Mouse (Mus musculus): ENCODE results near the gene Marveld2. TPM values are rescaled to one million over a fixed set of nuclear protein-coding genes. Genes with fewer than 3 reads are reported as not detected.

The Marveld2 gene
- polyA plus RNA-seq, 1 experiment from 2014 or later = 2.6 TPM

DNA sequence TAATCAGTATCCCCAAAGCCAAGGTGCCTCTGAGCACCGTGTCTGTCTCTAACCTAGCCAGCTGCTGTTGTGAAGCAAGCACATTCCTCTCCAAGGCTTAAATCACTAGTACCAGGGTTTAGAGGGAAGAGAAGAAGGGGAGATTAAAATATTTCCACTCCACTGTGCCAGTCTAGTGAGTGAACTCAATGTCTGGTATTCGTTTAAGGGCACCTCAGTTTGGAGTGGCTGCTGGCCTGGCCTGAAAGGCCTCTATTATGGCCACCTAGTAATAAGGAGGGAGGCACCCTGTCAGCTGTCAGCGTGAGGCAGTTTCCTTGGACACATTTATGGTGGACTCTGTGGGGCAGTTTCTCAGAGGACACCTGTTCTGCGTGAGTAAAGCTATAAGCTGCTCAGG, 59.8 kb downstream of the Marveld2 start:
- peaks cover 19% of the 10 kb centered on the region for H3K27me3 ChIP-seq (ENCODE audit: control insufficient read depth, insufficient read depth, low read length)
- H3K4me2 ChIP-seq (ENCODE audit: low read depth) = no peak overlapping the region
- peaks cover 6% of the 10 kb centered on the region; the same call in 1 of the 2 replicates for H3K4me1 ChIP-seq (ENCODE audit: control insufficient read depth, insufficient read depth, low read length)
- H3K36me3 ChIP-seq (ENCODE audit: control insufficient read depth, insufficient read depth, low read length) = no peaks in the 10 kb centered on the region
- H3K9me3 ChIP-seq (ENCODE audit: control insufficient read depth, low read length) = no peaks in the 10 kb centered on the region
- DNase-seq (ENCODE audit: low spot score) = no peak
- no peak for ATAC-seq (ENCODE audit: insufficient read depth, low FRiP score, low TSS enrichment)
- H3K4me3 ChIP-seq (ENCODE audit: low read depth, low read length) = no peak overlapping the region
- whole genome bisulfite sequencing = 47% methylated on average over 4 of the region's 4 CpGs
- no peak overlapping the region for H3K27ac ChIP-seq (ENCODE audit: low read depth, low read length)
- H3K9ac ChIP-seq (ENCODE audit: low read length) = no peak overlapping the region

DNA sequence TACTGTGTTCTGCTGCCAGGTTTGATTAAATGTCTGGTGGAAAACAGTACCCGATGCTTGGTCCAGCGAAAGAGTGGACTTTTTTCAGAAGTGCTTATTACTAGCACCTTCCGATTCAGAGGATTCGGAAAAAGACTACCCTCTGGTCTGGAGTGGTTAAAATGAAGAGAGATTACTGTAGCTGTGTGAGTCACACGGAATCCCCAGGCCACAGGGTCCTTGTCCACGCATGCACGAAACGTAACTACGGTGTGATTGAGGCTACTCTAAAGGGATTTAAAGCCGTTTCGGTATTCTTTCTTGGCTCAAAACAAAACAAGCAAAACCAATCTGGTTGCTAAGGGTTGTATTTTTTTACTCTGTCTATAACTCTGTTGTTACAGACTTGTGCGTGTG, 63.7 kb downstream of the Marveld2 start:
- Histone ChIP-seq H3K4me1 (ENCODE audit: control insufficient read depth, insufficient read depth, low read length) (peaks cover 12% of the 10 kb centered on the region), H3K4me3 (ENCODE audit: low read depth, low read length) (peak overlapping the region; percentile 53), H3K9me3 (ENCODE audit: control insufficient read depth, low read length) (no peaks in the 10 kb centered on the region), H3K4me2 (ENCODE audit: low read depth) (peak overlapping the region; percentile 98), H3K9ac (ENCODE audit: low read length) (no peak overlapping the region), H3K36me3 (ENCODE audit: control insufficient read depth, insufficient read depth, low read length) (no peaks in the 10 kb centered on the region), H3K27ac (ENCODE audit: low read depth, low read length) (no peak overlapping the region), H3K27me3 (ENCODE audit: control insufficient read depth, insufficient read depth, low read length) (peaks cover 42% of the 10 kb centered on the region)
- 3% methylated on average over 12 of the region's 12 CpGs for WGBS
- ATAC-seq (ENCODE audit: insufficient read depth, low FRiP score, low TSS enrichment) = no peak
- DNase-seq (ENCODE audit: low spot score) = no peak

DNA sequence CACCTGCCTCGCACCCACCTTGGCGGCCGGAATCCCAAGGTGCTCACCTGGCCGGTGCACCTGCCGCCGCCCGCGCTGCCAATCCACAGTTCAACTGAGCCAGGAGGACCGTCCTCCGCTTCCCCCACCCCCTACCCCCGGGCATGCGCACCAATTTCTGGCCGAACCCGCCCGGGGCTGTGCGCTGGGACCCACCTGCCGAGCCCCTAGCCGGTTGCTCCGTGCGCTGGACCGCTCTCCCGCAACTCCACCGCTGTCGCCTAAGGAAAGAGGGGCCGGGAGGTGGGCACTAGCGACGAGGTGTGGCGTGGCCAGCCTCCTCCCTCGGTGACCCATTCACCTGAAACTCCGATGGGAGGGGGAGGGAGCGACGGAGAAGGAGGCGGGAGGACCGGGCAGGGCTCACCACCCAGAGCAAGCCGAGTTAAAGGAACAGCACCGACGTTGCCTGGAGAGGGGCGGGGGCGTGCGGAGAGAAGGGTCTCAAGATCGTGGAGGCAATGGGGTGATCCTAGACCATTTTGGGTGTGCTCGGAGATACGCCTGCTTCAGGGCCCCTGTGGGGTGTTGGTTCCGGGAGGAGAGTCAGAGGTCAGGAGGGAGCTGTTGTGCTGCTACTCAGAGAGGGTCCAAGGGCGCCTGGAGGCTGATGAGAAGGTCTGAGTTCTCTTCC, 64.3 kb downstream of the Marveld2 start, which contains the start of gene Ocln:
Gene Ocln (minus strand): TSS at position 350 of the 673 bp plus-strand sequence.
- peak; percentile 54 for DNase-seq (ENCODE audit: low spot score)
- H3K4me2 ChIP-seq (ENCODE audit: low read depth) = peak within 1 kb of the TSS; percentile 98
- H3K4me3 ChIP-seq (ENCODE audit: low read depth, low read length) = peak within 1 kb of the TSS; percentile 53
- H3K9me3 ChIP-seq (ENCODE audit: control insufficient read depth, low read length) = no peaks in the 10 kb centered on the region
- no peak within 1 kb of the TSS for H3K27ac ChIP-seq (ENCODE audit: low read depth, low read length)
- H3K9ac ChIP-seq (ENCODE audit: low read length) = peak within 1 kb of the TSS; percentile 39; the same call in 1 of the 2 replicates
- H3K4me1 ChIP-seq (ENCODE audit: control insufficient read depth, insufficient read depth, low read length) = peaks cover 12% of the 10 kb centered on the region
- ATAC-seq (ENCODE audit: insufficient read depth, low FRiP score, low TSS enrichment) = peak; percentile 55; the same call in 1 of the 2 replicates
- no peaks in the 10 kb centered on the region for H3K36me3 ChIP-seq (ENCODE audit: control insufficient read depth, insufficient read depth, low read length)
- WGBS = 1% methylated on average over 45 of the region's 45 CpGs
- peaks cover 42% of the 10 kb centered on the region for H3K27me3 ChIP-seq (ENCODE audit: control insufficient read depth, insufficient read depth, low read length)

DNA sequence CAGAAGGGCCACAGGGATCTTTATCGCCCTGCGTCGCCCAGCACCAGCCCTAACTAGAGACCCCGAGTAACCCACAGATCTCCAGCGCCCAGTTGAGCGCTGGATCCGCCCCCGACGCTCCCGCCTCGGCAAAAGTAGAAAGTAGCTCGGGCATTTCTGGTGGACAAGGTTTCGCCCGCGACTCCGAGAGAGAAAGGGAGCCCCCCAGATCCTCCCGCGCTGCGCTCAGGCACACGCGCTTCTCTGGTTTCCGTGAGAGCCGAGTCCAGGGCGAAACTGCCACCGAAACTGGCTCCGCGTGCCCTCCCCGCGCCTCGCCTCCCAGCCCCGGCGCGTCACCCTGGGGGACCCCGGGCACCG, 64.8 kb downstream of the Marveld2 start:
- H3K9me3 ChIP-seq (ENCODE audit: control insufficient read depth, low read length) = no peaks in the 10 kb centered on the region
- H3K4me1 ChIP-seq (ENCODE audit: control insufficient read depth, insufficient read depth, low read length) = peaks cover 12% of the 10 kb centered on the region
- ATAC-seq (ENCODE audit: insufficient read depth, low FRiP score, low TSS enrichment) (no peak), DNase-seq (ENCODE audit: low spot score) (peak; percentile 31)
- no peaks in the 10 kb centered on the region for H3K36me3 ChIP-seq (ENCODE audit: control insufficient read depth, insufficient read depth, low read length)
- H3K4me3 ChIP-seq (ENCODE audit: low read depth, low read length) = peak overlapping the region; percentile 53
- H3K4me2 ChIP-seq (ENCODE audit: low read depth) = peak overlapping the region; percentile 98
- H3K9ac ChIP-seq (ENCODE audit: low read length) = peak overlapping the region; percentile 39; the same call in 1 of the 2 replicates
- H3K27me3 ChIP-seq (ENCODE audit: control insufficient read depth, insufficient read depth, low read length) = peaks cover 42% of the 10 kb centered on the region
- no peak overlapping the region for H3K27ac ChIP-seq (ENCODE audit: low read depth, low read length)
- WGBS = under 1% methylated on average over 35 of the region's 35 CpGs

DNA sequence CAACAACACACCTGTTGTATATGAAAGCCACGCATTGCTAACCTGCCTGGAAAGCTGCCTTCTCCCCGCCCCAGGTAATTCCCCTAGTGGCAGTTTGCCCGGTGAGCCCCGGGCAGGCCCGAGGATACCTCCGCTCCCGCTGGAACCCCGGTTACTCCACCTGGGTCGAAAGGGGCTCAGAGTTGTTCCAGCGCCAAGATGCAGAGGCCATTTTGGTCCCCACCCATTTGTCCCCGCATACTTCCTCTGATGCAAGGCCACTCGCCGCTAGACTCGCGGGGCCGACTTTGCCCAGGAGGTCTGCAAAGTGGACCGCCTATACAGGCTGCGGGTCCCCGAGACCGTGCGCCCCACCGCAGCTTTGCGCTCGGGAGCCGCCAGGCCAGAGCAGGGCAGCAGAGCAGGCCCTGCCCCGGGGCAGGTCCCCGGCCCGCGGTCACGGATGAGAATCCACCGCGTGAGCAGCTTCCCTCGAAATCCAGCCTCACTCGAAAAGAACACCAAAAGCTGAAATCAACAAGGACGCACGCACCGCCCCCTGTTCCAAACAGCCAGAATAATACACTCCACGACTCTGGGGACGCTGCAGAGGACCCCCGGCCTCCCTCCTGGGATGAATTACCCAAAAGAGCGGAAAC, 65.3 kb downstream of the Marveld2 start:
- Histone ChIP-seq H3K4me2 (ENCODE audit: low read depth) (peak overlapping the region; percentile 98), H3K9me3 (ENCODE audit: control insufficient read depth, low read length) (no peaks in the 10 kb centered on the region), H3K9ac (ENCODE audit: low read length) (peak overlapping the region; percentile 39; the same call in 1 of the 2 replicates), H3K27me3 (ENCODE audit: control insufficient read depth, insufficient read depth, low read length) (peaks cover 42% of the 10 kb centered on the region), H3K4me1 (ENCODE audit: control insufficient read depth, insufficient read depth, low read length) (peaks cover 12% of the 10 kb centered on the region), H3K36me3 (ENCODE audit: control insufficient read depth, insufficient read depth, low read length) (no peaks in the 10 kb centered on the region), H3K4me3 (ENCODE audit: low read depth, low read length) (peak overlapping the region; percentile 53), H3K27ac (ENCODE audit: low read depth, low read length) (no peak overlapping the region)
- DNase-seq (ENCODE audit: low spot score) (peak; percentile 23), ATAC-seq (ENCODE audit: insufficient read depth, low FRiP score, low TSS enrichment) (no peak)
- under 1% methylated on average over 41 of the region's 41 CpGs for WGBS

DNA sequence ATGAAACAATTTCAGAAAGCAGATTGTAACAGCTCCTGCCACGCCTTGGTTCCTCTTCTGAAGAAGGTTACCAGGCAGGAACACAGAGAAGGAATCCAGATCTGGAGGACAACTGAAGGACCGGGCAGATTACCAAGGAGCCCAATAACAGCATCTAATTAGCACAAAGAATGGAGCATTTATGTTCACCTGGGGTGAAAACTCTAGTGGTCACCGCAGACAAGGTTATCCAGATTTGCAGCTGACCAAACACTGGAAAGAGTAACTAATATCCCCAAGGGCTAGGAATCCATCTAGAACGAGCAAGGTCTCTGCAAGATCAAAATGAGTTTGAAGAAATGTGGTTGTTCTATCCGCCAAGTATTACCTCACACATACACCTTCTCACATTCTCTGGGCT, 69.5 kb downstream of the Marveld2 start:
- no peak overlapping the region for H3K4me3 ChIP-seq (ENCODE audit: low read depth, low read length)
- peaks cover 25% of the 10 kb centered on the region for H3K27me3 ChIP-seq (ENCODE audit: control insufficient read depth, insufficient read depth, low read length)
- peaks cover 9% of the 10 kb centered on the region for H3K4me1 ChIP-seq (ENCODE audit: control insufficient read depth, insufficient read depth, low read length)
- ATAC-seq (ENCODE audit: insufficient read depth, low FRiP score, low TSS enrichment) (no peak), DNase-seq (ENCODE audit: low spot score) (no peak)
- 80% methylated on average over 5 of the region's 5 CpGs for WGBS
- H3K36me3 ChIP-seq (ENCODE audit: control insufficient read depth, insufficient read depth, low read length) = no peaks in the 10 kb centered on the region
- no peak overlapping the region for H3K9ac ChIP-seq (ENCODE audit: low read length)
- no peaks in the 10 kb centered on the region for H3K9me3 ChIP-seq (ENCODE audit: control insufficient read depth, low read length)
- H3K4me2 ChIP-seq (ENCODE audit: low read depth) = no peak overlapping the region
- H3K27ac ChIP-seq (ENCODE audit: low read depth, low read length) = no peak overlapping the region

Other genes with a start within 250 kb of the Marveld2 start
- not detected in 2 replicates for gene Naip1, start 164.1 kb downstream of the Marveld2 start, polyA plus RNA-seq (2014; fragmentation: Nextera tagmentation; extraction: Ambion mirVana)
- gene Gtf2h2, start 124.4 kb downstream of the Marveld2 start, polyA plus RNA-seq (2014; fragmentation: Nextera tagmentation; extraction: Ambion mirVana) = 86.0 and 86.6 TPM in 2 replicates
- 1.3 and 1.5 TPM in 2 replicates for gene Ocln, start 64.3 kb downstream of the Marveld2 start, polyA plus RNA-seq (2014; fragmentation: Nextera tagmentation; extraction: Ambion mirVana)
- 334 and 336 TPM in 2 replicates for gene Ak6, start 34.0 kb upstream of the Marveld2 start, polyA plus RNA-seq (2014; fragmentation: Nextera tagmentation; extraction: Ambion mirVana)
- 25.3 and 28.2 TPM in 2 replicates for gene Rad17, start 34.1 kb upstream of the Marveld2 start, polyA plus RNA-seq (2014; fragmentation: Nextera tagmentation; extraction: Ambion mirVana)
- gene Taf9, start 34.6 kb upstream of the Marveld2 start, polyA plus RNA-seq (2014; fragmentation: Nextera tagmentation; extraction: Ambion mirVana) = 16.4 and 18.4 TPM in 2 replicates
- 2.0 and 2.3 TPM in 2 replicates for gene Ccdc125, start 52.7 kb upstream of the Marveld2 start, polyA plus RNA-seq (2014; fragmentation: Nextera tagmentation; extraction: Ambion mirVana)
- 69.0 and 77.0 TPM in 2 replicates for gene Cdk7, start 114.0 kb upstream of the Marveld2 start, polyA plus RNA-seq (2014; fragmentation: Nextera tagmentation; extraction: Ambion mirVana)
- 129 and 144 TPM in 2 replicates for gene Mrps36, start 127.7 kb upstream of the Marveld2 start, polyA plus RNA-seq (2014; fragmentation: Nextera tagmentation; extraction: Ambion mirVana)
- gene Cenph, start 158.9 kb upstream of the Marveld2 start, polyA plus RNA-seq (2014; fragmentation: Nextera tagmentation; extraction: Ambion mirVana) = 44.0 and 48.3 TPM in 2 replicates
- gene Ccnb1, start 169.6 kb upstream of the Marveld2 start, polyA plus RNA-seq (2014; fragmentation: Nextera tagmentation; extraction: Ambion mirVana) = 343 and 345 TPM in 2 replicates
- 48.2 and 49.8 TPM in 2 replicates for gene Slc30a5, start 216.5 kb upstream of the Marveld2 start, polyA plus RNA-seq (2014; fragmentation: Nextera tagmentation; extraction: Ambion mirVana)

Measured in neural tube, embryonic 11.5 days (tissue).